Mouse (Mus musculus) embryonic facial prominence, embryonic 12.5 days (tissue): ENCODE results near the gene Sipa1l2. TPM values are rescaled to one million over a fixed set of nuclear protein-coding genes. Genes with fewer than 3 reads are reported as not detected.
"Not testable (repeated sequence)": the region's sequence is repeated elsewhere in the genome, so short reads cannot be mapped to it uniquely, and the experiment has no call there.

Experiments used
- ATAC-seq: fragments of 200-750 bp; cut with Nextera tagmentation; 2 replicates; pipeline ENCODE4 v1.8.0; 2017; ENCODE audit not compliant: insufficient number of reproducible peaks, insufficient read depth, low FRiP score, low TSS enrichment
- H3K27ac ChIP-seq: fragments of 300-500 bp; sonication (generic); 2 replicates; pipeline ENCODE4 v1.5.1; 2016; ENCODE audit warnings: mild to moderate bottlenecking
- H3K27me3 ChIP-seq: fragments of 300-500 bp; sonication (generic); 2 replicates; pipeline ENCODE4 v1.6.1; 2016; ENCODE audit warnings: mild to moderate bottlenecking, moderate library complexity
- H3K36me3 ChIP-seq: fragments of 300-500 bp; sonication (generic); 2 replicates; pipeline ENCODE4 v1.6.1; 2016; ENCODE audit warnings: mild to moderate bottlenecking
- H3K4me1 ChIP-seq: fragments of 300-500 bp; sonication (generic); 2 replicates; pipeline ENCODE4 v1.6.1; 2016
- H3K4me2 ChIP-seq: fragments of 300-500 bp; sonication (generic); replicated peaks from 2 replicates; pipeline ENCODE4 v1.6.1; 2016; ENCODE audit warnings: mild to moderate bottlenecking, moderate library complexity
- H3K4me3 ChIP-seq: fragments of 300-500 bp; sonication (generic); 2 replicates; pipeline ENCODE4 v1.5.1; 2016; ENCODE audit warnings: mild to moderate bottlenecking
- H3K9ac ChIP-seq: fragments of 300-500 bp; sonication (generic); 2 replicates; pipeline ENCODE4 v1.6.1; 2016; ENCODE audit warnings: mild to moderate bottlenecking, moderate library complexity
- H3K9me3 ChIP-seq: fragments of 300-500 bp; sonication (generic); 2 replicates; pipeline ENCODE4 v1.6.1; 2016; ENCODE audit warnings: mild to moderate bottlenecking, moderate library complexity
- WGBS: fragments of 180-500 bp; shearing (Covaris S2); methylation state at CpG from one replicate; pipeline ENCODE4 v1.1.7; 2016; 5-methylcytosine and 5-hydroxymethylcytosine counted together
- polyA plus RNA-seq: library from polyadenylated mRNA; unstranded; fragments of >200 nt; fragmentation: Nextera tagmentation; extraction: Ambion mirVana; gene quantifications from 2 replicates; pipeline ENCODE4 v1.2.1, GENCODE M21; 2016

The Sipa1l2 gene
- polyA plus RNA-seq, 1 experiment from 2014 or later: 24.2 TPM

DNA sequence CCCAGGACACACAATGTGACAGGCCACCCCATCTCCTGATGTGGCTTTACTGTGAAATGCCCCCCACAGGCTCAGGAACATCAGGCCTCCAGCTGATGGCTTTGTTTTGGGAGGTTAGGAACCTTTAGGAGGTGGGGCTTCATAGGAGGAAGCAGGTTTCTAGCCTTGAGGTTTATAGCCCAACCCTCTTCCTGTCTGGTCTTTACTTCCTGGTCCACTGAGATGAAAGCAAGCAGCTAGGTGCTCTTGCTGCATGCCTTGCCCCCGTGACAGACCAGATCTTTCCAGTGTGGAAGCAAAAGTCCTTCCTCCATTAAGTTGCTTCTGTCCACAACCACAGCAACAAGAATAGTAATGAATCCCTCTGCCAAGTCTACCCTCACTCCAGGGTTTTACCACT is 38.0 kb downstream of the Sipa1l2 start:
- Histone ChIP-seq H3K27ac (no peak overlapping the region), H3K4me3 (no peak overlapping the region), H3K27me3 (no peaks in the 10 kb centered on the region; the same call in 1 of the 2 replicates), H3K36me3 (peaks cover 3% of the 10 kb centered on the region), H3K4me1 (peaks cover 66% of the 10 kb centered on the region), H3K4me2 (no peak overlapping the region), H3K9me3 (no peaks in the 10 kb centered on the region), H3K9ac (no peak overlapping the region)
- 19% methylated on average over 1 of the region's 1 CpGs for WGBS
- ATAC-seq: no peak

- Histone ChIP-seq H3K4me2 (no peak overlapping the region), H3K9ac (no peak overlapping the region), H3K4me3 (no peak overlapping the region), H3K27me3 (no peaks in the 10 kb centered on the region; the same call in 1 of the 2 replicates), H3K4me1 (peaks cover 67% of the 10 kb centered on the region), H3K9me3 (no peaks in the 10 kb centered on the region), H3K27ac (no peak overlapping the region), H3K36me3 (no peaks in the 10 kb centered on the region)
- ATAC-seq: no peak
- WGBS: 51% methylated on average over 6 of the region's 6 CpGs
Measured at GRCm38 (mm10) chr8:125531088-125531438, 38.5 kb downstream of the Sipa1l2 start.

DNA sequence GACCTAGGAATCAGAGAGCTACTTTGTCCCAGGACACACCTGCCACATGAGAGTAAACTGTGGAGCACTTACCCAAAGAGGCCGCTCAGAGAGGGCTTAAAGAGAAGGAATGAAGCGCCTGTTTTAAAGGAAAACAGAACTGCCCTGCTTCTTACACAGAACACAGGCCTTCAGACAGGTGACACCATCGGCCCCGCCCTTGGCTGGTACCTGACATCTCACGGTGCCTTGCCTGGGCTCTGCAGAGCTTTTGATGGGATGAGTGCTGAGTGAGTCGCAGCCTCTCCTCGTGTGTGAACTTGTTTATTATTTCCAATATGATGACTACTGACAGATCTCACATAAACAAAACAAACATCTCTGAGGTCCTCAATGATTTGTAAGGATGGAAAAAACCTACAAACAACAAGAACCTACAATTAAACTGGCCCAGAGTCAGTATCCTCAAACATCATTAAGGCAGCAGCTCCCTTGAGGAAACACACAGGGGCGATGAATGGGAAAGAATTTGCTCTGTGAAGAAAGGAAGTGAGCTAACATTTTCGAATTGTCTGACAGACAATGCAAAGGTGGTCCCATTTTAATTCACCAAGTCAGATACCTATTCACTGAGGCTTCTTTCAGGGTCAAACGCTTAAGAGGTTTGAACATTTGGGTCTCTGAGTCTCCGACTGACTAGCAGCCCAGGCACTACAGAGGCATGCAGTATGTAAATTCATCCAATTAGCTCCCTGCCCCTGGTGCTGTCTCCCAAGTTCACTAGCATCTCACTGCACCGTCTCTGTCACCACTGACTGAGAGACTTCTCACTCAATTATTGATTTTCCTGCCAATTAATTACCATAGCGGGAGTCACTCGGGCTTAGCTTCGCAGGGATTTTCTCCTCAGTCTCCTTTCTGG is 39.2 kb downstream of the Sipa1l2 start:
- Histone ChIP-seq H3K4me2 (no peak overlapping the region), H3K27me3 (no peaks in the 10 kb centered on the region; the same call in 1 of the 2 replicates), H3K4me3 (no peak overlapping the region), H3K9ac (no peak overlapping the region), H3K36me3 (no peaks in the 10 kb centered on the region), H3K9me3 (no peaks in the 10 kb centered on the region), H3K27ac (no peak overlapping the region), H3K4me1 (peaks cover 71% of the 10 kb centered on the region)
- ATAC-seq: no peak
- 49% methylated on average over 15 of the region's 15 CpGs for WGBS

DNA sequence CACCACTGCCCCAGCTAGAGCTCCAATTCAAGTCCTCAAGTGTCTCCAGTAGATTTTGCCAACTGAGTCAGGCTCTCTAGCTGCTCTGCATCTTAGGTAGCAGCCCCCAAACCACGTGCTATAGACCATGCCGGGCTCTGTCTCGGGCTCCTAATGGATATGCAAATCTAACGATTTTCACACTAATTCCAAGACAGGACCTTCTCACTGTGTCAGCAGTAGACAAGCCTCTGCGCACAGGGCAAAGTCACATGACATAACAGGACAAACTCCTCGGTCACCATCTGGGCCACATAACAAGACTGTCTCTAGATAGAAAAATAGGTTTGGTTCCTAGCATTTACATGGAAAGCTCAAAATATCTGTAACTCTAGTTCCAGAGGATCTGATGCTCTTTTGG is 40.6 kb downstream of the Sipa1l2 start:
- no peaks in the 10 kb centered on the region for H3K36me3 ChIP-seq
- no peak overlapping the region for H3K4me2 ChIP-seq
- ATAC-seq: no peak
- H3K27me3 ChIP-seq: no peaks in the 10 kb centered on the region; the same call in 1 of the 2 replicates
- H3K4me3 ChIP-seq: no peak overlapping the region
- WGBS: 70% methylated on average over 6 of the region's 6 CpGs
- peaks cover 71% of the 10 kb centered on the region for H3K4me1 ChIP-seq
- no peak overlapping the region for H3K27ac ChIP-seq
- H3K9me3 ChIP-seq: no peaks in the 10 kb centered on the region
- no peak overlapping the region for H3K9ac ChIP-seq

DNA sequence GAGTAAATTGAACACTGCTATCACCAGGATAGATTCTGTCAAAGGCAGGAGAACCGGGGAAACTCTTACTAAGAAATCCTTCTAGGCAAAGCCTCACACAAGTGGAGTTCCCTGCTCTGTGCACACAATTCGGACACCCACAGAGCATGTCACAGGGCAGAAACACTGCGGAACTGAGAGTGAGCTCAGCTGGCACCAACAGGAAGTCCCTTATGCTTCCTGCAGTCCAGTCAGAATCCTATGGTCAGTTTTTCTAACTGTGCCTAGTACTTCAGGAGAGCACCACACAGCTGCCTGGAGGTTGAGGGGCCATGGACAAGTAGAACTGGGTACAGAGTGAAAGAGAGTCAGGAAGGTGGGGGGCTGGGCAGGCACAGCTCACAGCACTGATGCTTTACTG is 41.7 kb downstream of the Sipa1l2 start:
- no peaks in the 10 kb centered on the region; the same call in 1 of the 2 replicates for H3K27me3 ChIP-seq
- H3K4me1 ChIP-seq: peaks cover 74% of the 10 kb centered on the region
- 62% methylated on average over 3 of the region's 3 CpGs for WGBS
- no peak for ATAC-seq
- H3K9me3 ChIP-seq: no peaks in the 10 kb centered on the region
- no peak overlapping the region for H3K27ac ChIP-seq
- H3K9ac ChIP-seq: no peak overlapping the region
- no peaks in the 10 kb centered on the region for H3K36me3 ChIP-seq
- no peak overlapping the region for H3K4me3 ChIP-seq
- H3K4me2 ChIP-seq: no peak overlapping the region

- ATAC-seq: no peak
- Histone ChIP-seq H3K4me3 (no peak overlapping the region), H3K9ac (no peak overlapping the region), H3K36me3 (no peaks in the 10 kb centered on the region), H3K27ac (peak overlapping the region; percentile 48; the same call in 1 of the 2 replicates), H3K4me1 (peaks cover 65% of the 10 kb centered on the region), H3K9me3 (no peaks in the 10 kb centered on the region), H3K27me3 (no peaks in the 10 kb centered on the region; the same call in 1 of the 2 replicates), H3K4me2 (peak overlapping the region; percentile 20; the same call in 1 of the 2 replicates)
- 7% methylated on average over 7 of the region's 7 CpGs for WGBS
Measured at GRCm38 (mm10) chr8:125526999-125527398, 42.6 kb downstream of the Sipa1l2 start.

DNA sequence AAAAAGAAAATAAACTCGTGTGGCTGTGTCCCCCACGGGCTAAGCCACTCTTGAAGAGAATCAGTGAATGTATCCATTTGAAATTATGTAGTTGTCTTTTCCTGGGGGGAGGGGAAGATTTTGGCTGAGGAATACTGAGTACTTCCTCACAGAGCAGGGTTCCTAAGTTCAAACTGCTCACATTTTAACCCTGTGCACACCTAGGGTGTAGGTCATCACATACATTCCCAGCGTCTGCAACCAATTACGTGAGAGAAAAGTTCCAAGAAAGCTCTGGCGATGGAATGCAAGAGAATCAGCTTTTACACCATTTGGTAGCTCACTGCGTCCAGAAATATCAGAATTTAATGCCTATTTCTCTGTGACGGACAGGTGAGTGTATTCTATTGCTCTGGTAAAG is 43.0 kb downstream of the Sipa1l2 start:
- H3K36me3 ChIP-seq: no peaks in the 10 kb centered on the region
- no peak for ATAC-seq
- peak overlapping the region; percentile 48; the same call in 1 of the 2 replicates for H3K27ac ChIP-seq
- peaks cover 61% of the 10 kb centered on the region for H3K4me1 ChIP-seq
- H3K9me3 ChIP-seq: no peaks in the 10 kb centered on the region
- peak overlapping the region; percentile 20; the same call in 1 of the 2 replicates for H3K4me2 ChIP-seq
- no peak overlapping the region for H3K4me3 ChIP-seq
- H3K27me3 ChIP-seq: no peaks in the 10 kb centered on the region; the same call in 1 of the 2 replicates
- no peak overlapping the region for H3K9ac ChIP-seq
- WGBS: 13% methylated on average over 7 of the region's 7 CpGs

- 88% methylated on average over 2 of the region's 2 CpGs for WGBS
- Histone ChIP-seq H3K4me3 (no peak overlapping the region), H3K27ac (no peak overlapping the region), H3K36me3 (no peaks in the 10 kb centered on the region), H3K9ac (no peak overlapping the region), H3K27me3 (no peaks in the 10 kb centered on the region; the same call in 1 of the 2 replicates), H3K4me1 (peaks cover 48% of the 10 kb centered on the region), H3K4me2 (no peak overlapping the region), H3K9me3 (no peaks in the 10 kb centered on the region)
- no peak for ATAC-seq
Measured at GRCm38 (mm10) chr8:125524479-125524878, 45.1 kb downstream of the Sipa1l2 start.

DNA sequence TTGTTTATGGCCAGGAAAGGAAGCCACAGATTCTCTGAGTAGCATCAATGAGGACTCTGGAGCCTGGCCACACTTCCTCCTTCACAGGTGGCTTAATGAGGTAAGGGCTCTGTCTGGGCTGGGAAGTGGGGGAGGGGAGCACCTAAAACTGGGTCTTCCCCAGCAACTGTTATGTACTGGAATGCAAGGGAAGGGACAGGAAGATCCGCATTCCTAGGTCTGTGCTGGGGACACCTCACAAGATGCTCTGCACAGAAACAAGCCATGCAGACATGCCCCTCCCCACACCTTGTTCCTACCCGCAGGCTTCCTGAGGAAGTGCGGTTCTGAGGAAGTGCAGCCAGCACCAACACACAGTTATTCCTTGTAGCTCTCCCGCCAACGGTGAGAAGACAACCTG is 46.4 kb downstream of the Sipa1l2 start:
- H3K4me2 ChIP-seq: no peak overlapping the region
- no peak for ATAC-seq
- no peak overlapping the region for H3K4me3 ChIP-seq
- no peaks in the 10 kb centered on the region for H3K36me3 ChIP-seq
- no peaks in the 10 kb centered on the region; the same call in 1 of the 2 replicates for H3K27me3 ChIP-seq
- WGBS: 36% methylated on average over 5 of the region's 5 CpGs
- peaks cover 44% of the 10 kb centered on the region for H3K4me1 ChIP-seq
- H3K9ac ChIP-seq: no peak overlapping the region
- H3K9me3 ChIP-seq: no peaks in the 10 kb centered on the region
- no peak overlapping the region for H3K27ac ChIP-seq

GRCm38 (mm10) chr8:125522151-125522550 is 47.5 kb downstream of the Sipa1l2 start:
- no peak overlapping the region for H3K4me2 ChIP-seq
- H3K36me3 ChIP-seq: no peaks in the 10 kb centered on the region
- no peaks in the 10 kb centered on the region for H3K27me3 ChIP-seq
- ATAC-seq: no peak
- H3K27ac ChIP-seq: no peak overlapping the region
- H3K9me3 ChIP-seq: no peaks in the 10 kb centered on the region
- H3K4me3 ChIP-seq: no peak overlapping the region
- no peak overlapping the region for H3K9ac ChIP-seq
- WGBS: 41% methylated on average over 6 of the region's 6 CpGs
- H3K4me1 ChIP-seq: peaks cover 37% of the 10 kb centered on the region

GRCm38 (mm10) chr8:125521087-125521486 is 48.5 kb downstream of the Sipa1l2 start:
- Histone ChIP-seq H3K9ac (no peak overlapping the region), H3K4me1 (peaks cover 30% of the 10 kb centered on the region), H3K9me3 (no peaks in the 10 kb centered on the region), H3K27ac (no peak overlapping the region), H3K4me2 (no peak overlapping the region), H3K4me3 (no peak overlapping the region), H3K27me3 (no peaks in the 10 kb centered on the region), H3K36me3 (no peaks in the 10 kb centered on the region)
- 67% methylated on average over 7 of the region's 7 CpGs for WGBS
- no peak for ATAC-seq

- not testable (repeated sequence) for H3K27ac ChIP-seq, H3K4me2 ChIP-seq, H3K9me3 ChIP-seq, H3K27me3 ChIP-seq, H3K4me3 ChIP-seq, H3K9ac ChIP-seq, ATAC-seq, H3K36me3 ChIP-seq
- 79% methylated on average over 2 of the region's 2 CpGs for WGBS
- peaks cover 31% of the 10 kb centered on the region for H3K4me1 ChIP-seq
Measured at GRCm38 (mm10) chr8:125520308-125520707, 49.3 kb downstream of the Sipa1l2 start.
